ENCODE assay signal across 20 mouse cellular contexts in genomic region chr17:13987690-13988089, GRCm38 (mm10). TPM values are rescaled to one million over a fixed set of nuclear protein-coding genes. Genes with fewer than 3 reads are reported as not detected.
"Had no signal": no experiment of that assay in that cellular context is flagged by ENCODE, and none has a peak within 500 bp of the region (broad histone marks: within the 10 kb centered on the region; RNA-seq: fewer than 3 reads in every experiment).

No protein-coding gene starts in this region.

- H3K4me3 ChIP-seq: midbrain, embryonic 10.5 days; midbrain, embryonic 12.5 days; myocyte; neural tube, embryonic 12.5 days; stomach, embryonic 15.5 days had no signal

- H3K4me2 ChIP-seq: lung, embryonic 14.5 days; midbrain, embryonic 12.5 days; neural tube, embryonic 12.5 days; stomach, embryonic 15.5 days had no signal

- H3K27me3 ChIP-seq: midbrain, embryonic 12.5 days; neural tube, embryonic 12.5 days; stomach, embryonic 15.5 days had no signal

- H3K9me3 ChIP-seq: midbrain, embryonic 10.5 days; midbrain, embryonic 12.5 days; neural tube, embryonic 12.5 days; stomach, embryonic 15.5 days had no signal

- DNase-seq: lung, adult 18-20 months; lung, embryonic 14.5 days; lung, postnatal 10 days; lung, postnatal 4 days; midbrain, embryonic 14.5 days; right cerebral cortex, postnatal 14 days; thymus, adult 2 months; thymus, postnatal 25 days; thymus, postnatal 4 days had no signal

- ATAC-seq: midbrain, embryonic 16.5 days had no signal

- H3K27ac ChIP-seq: midbrain, embryonic 10.5 days; midbrain, embryonic 12.5 days; neural tube, embryonic 12.5 days; stomach, embryonic 15.5 days; stomach, postnatal 0 days had no signal

- H3K9ac ChIP-seq: lung, embryonic 14.5 days; midbrain, embryonic 12.5 days; neural tube, embryonic 12.5 days; stomach, embryonic 15.5 days had no signal

- H3K4me1 ChIP-seq: midbrain, embryonic 10.5 days; midbrain, embryonic 12.5 days; neural tube, embryonic 12.5 days; stomach, embryonic 15.5 days had no signal

- H3K36me3 ChIP-seq: midbrain, embryonic 10.5 days; midbrain, embryonic 12.5 days; neural tube, embryonic 12.5 days; stomach, embryonic 15.5 days had no signal

RNA-seq across cellular contexts. Expression of gene Gm7356, which starts 15.8 kb away (rescaled TPM):
- polyA plus RNA-seq: liver, embryonic 16.5 days; lung, embryonic 14.5 days; lung, embryonic 16.5 days; midbrain, embryonic 10.5 days; midbrain, embryonic 12.5 days; midbrain, embryonic 14.5 days; midbrain, embryonic 16.5 days; myocyte; neural tube, embryonic 12.5 days; neural tube, embryonic 14.5 days; spleen, adult 2 months; stomach, embryonic 15.5 days; stomach, postnatal 0 days; thymus, adult 2 months had no signal

RNA-seq across cellular contexts. Expression of gene Gm7168, which starts 39.5 kb away (rescaled TPM):
- polyA plus RNA-seq: liver, embryonic 16.5 days; lung, embryonic 14.5 days; lung, embryonic 16.5 days; midbrain, embryonic 10.5 days; midbrain, embryonic 12.5 days; midbrain, embryonic 14.5 days; midbrain, embryonic 16.5 days; myocyte; neural tube, embryonic 12.5 days; neural tube, embryonic 14.5 days; spleen, adult 2 months; stomach, embryonic 15.5 days; stomach, postnatal 0 days; thymus, adult 2 months had no signal
